Mouse (Mus musculus) kidney, postnatal 36 days (tissue): Measurements from ENCODE around the gene Cd46.
A peak's percentile ranks its signal among the peaks of the same experiment; 100 is the strongest.

ENCODE experiments used
- DNase-seq, 2 experiments: peaks; one replicate each; pipeline ENCODE4 v3.0.0; 2021 to 2022; ENCODE audit warnings: mixed read lengths in 2 of 2

Gene Cd46

GRCm38 (mm10) chr1:195017626-195018025, 74.4 kb downstream of the Cd46 start:
- no peak for DNase-seq

GRCm38 (mm10) chr1:195016811-195017501, 75.1 kb downstream of the Cd46 start:
- peak; percentile 79 to 85 for DNase-seq

GRCm38 (mm10) chr1:195015281-195015680, 76.8 kb downstream of the Cd46 start:
- DNase-seq = no peak

- peak; percentile 18 to 64 for DNase-seq
These were observed 77.7 kb downstream of the Cd46 start for GRCm38 (mm10) chr1:195014201-195014885.

GRCm38 (mm10) chr1:195012531-195012930, 79.5 kb downstream of the Cd46 start:
- peak in 1 of 2 experiments; percentile 49 for DNase-seq

GRCm38 (mm10) chr1:195006267-195006666, 85.8 kb downstream of the Cd46 start:
- DNase-seq = no peak

- no peak for DNase-seq
These were observed 87.9 kb downstream of the Cd46 start for GRCm38 (mm10) chr1:195004194-195004593.

GRCm38 (mm10) chr1:195003328-195003727, 88.7 kb downstream of the Cd46 start:
- DNase-seq = no peak

- DNase-seq = peak; percentile 56 to 70
These were observed 93.7 kb downstream of the Cd46 start for GRCm38 (mm10) chr1:194998396-194998795.

- peak; percentile 75 to 91 for DNase-seq
These were observed 96.9 kb downstream of the Cd46 start for GRCm38 (mm10) chr1:194995196-194995595.

GRCm38 (mm10) chr1:194994262-194994661, 97.8 kb downstream of the Cd46 start:
- no peak for DNase-seq

- DNase-seq = no peak
These were observed 98.5 kb downstream of the Cd46 start for GRCm38 (mm10) chr1:194993409-194993988.

GRCm38 (mm10) chr1:194992589-194993317, 99.3 kb downstream of the Cd46 start:
- DNase-seq = peak; percentile 32 to 63

- DNase-seq = no peak
These were observed 100.4 kb downstream of the Cd46 start for GRCm38 (mm10) chr1:194991654-194992053.

- DNase-seq = no peak
These were observed 101.1 kb downstream of the Cd46 start for GRCm38 (mm10) chr1:194990976-194991375.

GRCm38 (mm10) chr1:194989024-194989423, 103.0 kb downstream of the Cd46 start:
- DNase-seq = peak in 1 of 2 experiments; percentile 33
